In genomic region chr10:14045745-14046144, GRCm38 (mm10) we compare ENCODE assay signal across 8 mouse cellular contexts.
DNase-seq lines count a peak whose midpoint lies in the region; TF ChIP-seq lines count a peak whose summit lies in the region.

No protein-coding gene starts in this region.

- DNase-seq in adrenal gland, adult 2 months: peak; percentile 51
- DNase-seq in adrenal gland, postnatal 25 days: no peak
- DNase-seq in lung, postnatal 4 days: peak; percentile 25 to 48
- no peak for DNase-seq in lung, adult 2 months
- DNase-seq in induced T-regulatory cell, adult 2 months (ENCODE audit: low read depth): peak; percentile 91
- peak; percentile 76 for DNase-seq in thymus, postnatal 14 days
- DNase-seq in right cerebral cortex, adult 18-20 months: no peak
- no peak for DNase-seq in right cerebral cortex, postnatal 36 days (ENCODE audit: low spot score in 2 of 2)

- no peak for TF ChIP-seq CTCF in lung, adult 2 months (IDR thresholded peaks at IDR 0.05; ENCODE audit: insufficient read depth, low read length)

- 55% methylated on average over 4 of the region's 4 CpGs for WGBS in lung, adult 2 months

- no peak for TF ChIP-seq POLR2A in lung, adult 2 months (IDR thresholded peaks at IDR 0.05; ENCODE audit: borderline replicate concordance, extremely low read depth, low read depth, low read length)

- no peak overlapping the region for H3K4me3 ChIP-seq in lung, adult 2 months (replicated peaks; ENCODE audit: extremely low read depth, low read depth, low read length)

- peaks cover 18% of the 10 kb centered on the region for H3K4me1 ChIP-seq in lung, adult 2 months (ENCODE audit: control insufficient read depth, insufficient read depth, low read length)

Comparison
In these comparisons a context has a peak if more than half of its experiments do, and no peak if none do; other contexts are left out.
1. DNase-seq: peak in adrenal gland, adult 2 months (single experiment), lung, postnatal 4 days (2 of 2), induced T-regulatory cell, adult 2 months (single experiment) and thymus, postnatal 14 days (single experiment); none in adrenal gland, postnatal 25 days (single experiment), lung, adult 2 months (single experiment), right cerebral cortex, adult 18-20 months (single experiment) and right cerebral cortex, postnatal 36 days (0 of 2).